Mouse (Mus musculus): ENCODE data around the gene Ppa2.

DNA sequence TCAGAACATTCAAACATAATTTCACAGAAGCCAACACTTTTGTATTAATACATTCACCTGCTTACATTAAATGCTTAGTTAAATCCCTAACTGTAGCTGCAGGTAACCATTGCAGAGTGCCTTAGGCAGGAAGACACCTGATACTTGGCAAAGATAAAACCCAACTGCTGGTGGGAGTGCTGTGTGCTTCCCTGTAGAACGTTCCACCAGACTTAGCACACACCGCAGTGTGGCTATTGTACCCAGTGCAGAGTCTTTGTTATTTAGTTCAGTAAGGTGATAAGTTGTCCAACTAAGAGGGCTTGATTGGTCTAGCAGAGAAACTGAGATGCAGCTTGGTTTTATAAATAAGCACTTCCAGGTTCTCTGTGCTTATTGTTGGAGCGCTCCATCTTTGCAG is 54.2 kb downstream of the Ppa2 start:
- TF ChIP-seq CTCF (IDR thresholded peaks at IDR 0.05; ENCODE audit: insufficient read depth, low read depth, low read length) (no peak), POLR2A (IDR thresholded peaks at IDR 0.05; ENCODE audit: insufficient read depth, low read depth, low read length) (no peak)
